Mouse (Mus musculus) heart, postnatal 0 days (tissue): Measurements from ENCODE around the gene Pip4k2b.

Experiments used
- CTCF ChIP-seq: IDR thresholded peaks from 2 replicates; pipeline ENCODE4 v1.5.1; 2016; ENCODE audit warnings: antibody characterized with exemption, control low read depth, low read depth
- EP300 ChIP-seq: IDR thresholded peaks from 2 replicates; pipeline ENCODE4 v1.6.1; 2016; ENCODE audit warnings: antibody characterized with exemption, low read depth

DNA sequence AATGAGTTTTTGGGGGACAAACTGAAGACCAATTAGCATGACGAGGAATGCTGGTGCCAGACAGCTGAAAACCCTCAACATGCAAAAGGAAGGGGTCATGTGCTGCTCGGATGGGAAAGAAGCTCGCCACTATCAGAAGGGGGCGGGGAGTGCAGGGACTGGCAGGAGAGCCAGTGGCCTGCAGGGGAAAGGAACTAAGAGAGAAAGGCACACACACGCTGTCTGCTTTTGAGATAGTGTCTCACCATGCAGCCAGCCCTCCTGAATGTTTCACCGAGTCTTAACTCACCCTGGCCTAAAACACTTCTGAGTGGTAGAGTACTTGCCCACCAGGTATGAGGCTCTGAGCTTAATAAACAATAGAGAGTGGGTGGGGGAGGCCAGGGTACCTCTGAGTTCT lies 14.4 kb upstream of the Pip4k2b start:
- TF ChIP-seq CTCF (no peak), EP300 (no peak)
